Mouse (Mus musculus) c-Kit-positive CD71-positive TER-119-positive erythroid progenitor cells, embryonic 14.5 days (primary cell): ENCODE results near the gene Shank1.

Experiments used
- DNase-seq: peaks from one replicate; pipeline ENCODE4 v3.0.0-alpha.2; 2013; ENCODE audit warnings: low spot score

Shank1 gene

GRCm38 (mm10) chr7:44341119-44341518, 31.1 kb downstream of the Shank1 start:
- no peak for DNase-seq

DNA sequence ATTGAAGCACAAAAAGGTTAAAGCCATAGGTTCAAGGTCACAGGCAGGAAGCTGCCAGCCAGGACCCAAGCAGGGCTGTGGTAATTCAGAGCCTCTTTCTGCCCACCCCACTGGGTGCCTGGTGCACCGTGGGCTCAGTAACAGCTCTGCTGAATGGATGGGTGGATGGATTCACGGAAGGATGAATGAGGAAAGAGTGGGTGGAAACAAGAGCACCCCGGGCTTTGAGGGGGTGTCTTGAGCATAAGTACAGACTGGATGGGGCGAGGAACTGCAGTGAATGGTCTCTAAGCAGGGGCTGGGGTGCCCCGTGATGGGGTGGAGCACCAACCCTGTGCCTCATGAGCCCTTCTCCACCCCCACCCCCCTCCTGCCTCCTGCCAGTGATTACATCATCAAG, 31.7 kb downstream of the Shank1 start:
- DNase-seq, result no peak

- DNase-seq, result no peak
These were observed 33.5 kb downstream of the Shank1 start for GRCm38 (mm10) chr7:44343459-44344015.

DNA sequence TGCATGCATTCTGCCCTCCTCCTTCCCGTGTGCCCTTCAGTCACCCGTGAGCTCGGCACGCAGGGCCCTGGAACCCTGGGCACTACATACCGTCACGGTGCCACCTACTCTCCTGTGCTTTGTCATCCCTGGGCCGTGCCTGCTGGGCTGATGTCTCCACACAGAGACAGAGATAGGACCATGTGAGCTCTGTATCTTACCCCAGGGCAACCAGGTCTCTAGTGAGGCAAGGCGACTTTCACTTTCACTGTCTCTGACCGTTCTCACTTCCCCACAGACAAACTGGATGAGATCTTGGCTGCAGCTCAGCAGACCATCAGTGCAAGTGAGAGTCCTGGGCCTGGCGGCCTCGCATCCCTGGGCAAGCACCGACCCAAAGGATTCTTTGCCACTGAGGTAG, 34.6 kb downstream of the Shank1 start:
- no peak for DNase-seq

DNA sequence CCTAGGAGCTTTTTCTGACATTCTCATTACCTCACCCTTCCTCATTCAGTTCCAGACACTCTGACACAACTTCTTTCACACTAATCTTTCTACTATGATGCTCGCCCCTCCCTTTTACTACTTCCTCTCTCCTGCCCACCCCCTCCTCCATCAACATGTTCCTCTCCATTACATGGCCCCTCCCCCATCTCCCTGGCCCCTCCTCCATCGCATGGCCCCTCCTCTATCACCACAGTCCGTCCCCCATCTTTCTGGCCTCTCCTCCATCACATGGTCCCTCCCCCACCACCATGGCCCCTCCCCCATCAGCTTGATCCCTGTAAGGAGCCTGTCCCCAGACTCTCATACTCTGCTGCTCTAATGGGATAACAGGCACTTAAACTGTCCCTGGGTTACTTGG, 39.0 kb downstream of the Shank1 start:
- DNase-seq, result no peak

DNA sequence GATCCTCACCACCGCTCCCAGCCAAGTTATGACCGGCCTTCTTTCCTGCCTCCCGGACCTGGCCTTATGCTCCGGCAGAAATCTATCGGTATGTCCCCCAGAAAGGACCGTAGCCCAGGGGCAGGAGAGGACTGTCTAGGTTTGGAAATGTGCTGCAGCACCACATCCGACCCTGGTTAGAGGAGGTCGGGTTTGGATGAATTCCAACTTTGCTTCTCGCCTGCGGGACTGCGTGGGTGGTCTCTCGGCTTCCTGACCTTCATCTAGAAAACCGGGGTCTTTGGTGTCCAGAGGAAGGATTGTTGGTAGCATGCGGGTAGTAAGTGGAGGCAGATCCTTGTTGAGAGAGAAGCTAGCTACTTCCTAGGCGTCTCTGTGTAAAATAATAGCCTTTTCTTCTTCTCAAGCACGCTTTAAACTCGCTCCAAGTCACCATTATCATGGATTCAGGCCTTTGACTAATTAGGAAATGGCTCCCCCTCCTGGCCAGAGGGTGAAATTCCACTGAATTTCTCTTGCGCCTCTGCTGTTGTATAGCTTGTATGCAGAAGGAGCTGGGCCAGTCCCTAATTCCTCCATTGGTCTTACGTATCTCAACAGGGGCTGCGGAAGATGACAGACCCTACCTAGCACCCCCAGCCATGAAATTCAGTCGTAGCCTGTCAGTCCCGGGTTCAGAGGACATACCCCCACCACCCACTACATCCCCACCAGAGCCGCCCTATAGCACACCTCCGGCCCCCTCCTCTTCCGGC, 41.1 kb downstream of the Shank1 start:
- DNase-seq, result peak; percentile 77

DNA sequence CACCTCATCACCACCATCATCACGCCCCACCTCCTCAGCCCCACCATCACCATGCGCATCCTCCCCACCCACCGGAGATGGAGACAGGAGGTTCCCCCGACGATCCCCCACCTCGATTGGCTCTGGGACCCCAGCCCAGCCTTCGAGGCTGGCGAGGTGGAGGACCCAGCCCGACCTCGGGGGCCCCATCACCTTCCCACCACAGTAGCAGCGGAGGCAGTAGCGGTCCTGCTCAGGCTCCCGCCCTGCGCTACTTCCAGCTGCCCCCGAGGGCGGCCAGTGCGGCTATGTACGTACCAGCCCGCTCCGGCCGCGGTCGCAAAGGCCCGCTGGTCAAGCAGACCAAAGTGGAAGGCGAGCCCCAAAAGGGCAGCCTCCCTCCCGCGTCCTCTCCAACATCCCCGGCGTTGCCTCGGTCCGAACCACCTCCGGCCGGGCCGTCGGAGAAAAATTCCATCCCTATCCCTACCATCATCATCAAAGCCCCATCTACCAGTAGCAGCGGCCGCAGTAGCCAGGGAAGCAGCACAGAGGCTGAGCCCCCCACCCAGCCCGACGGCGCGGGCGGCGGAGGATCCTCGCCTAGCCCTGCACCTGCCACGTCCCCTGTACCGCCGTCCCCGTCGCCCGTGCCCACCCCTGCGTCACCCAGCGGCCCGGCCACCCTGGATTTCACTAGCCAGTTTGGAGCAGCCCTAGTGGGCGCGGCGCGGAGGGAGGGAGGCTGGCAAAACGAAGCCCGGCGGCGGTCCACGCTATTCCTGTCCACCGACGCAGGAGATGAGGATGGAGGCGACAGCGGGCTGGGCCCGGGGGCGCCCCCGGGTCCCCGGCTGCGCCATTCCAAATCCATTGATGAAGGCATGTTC, 42.1 kb downstream of the Shank1 start:
- DNase-seq, result no peak

GRCm38 (mm10) chr7:44352750-44353600, 42.9 kb downstream of the Shank1 start:
- DNase-seq, result no peak

- no peak for DNase-seq
These were observed 43.7 kb downstream of the Shank1 start for GRCm38 (mm10) chr7:44353601-44354340.

DNA sequence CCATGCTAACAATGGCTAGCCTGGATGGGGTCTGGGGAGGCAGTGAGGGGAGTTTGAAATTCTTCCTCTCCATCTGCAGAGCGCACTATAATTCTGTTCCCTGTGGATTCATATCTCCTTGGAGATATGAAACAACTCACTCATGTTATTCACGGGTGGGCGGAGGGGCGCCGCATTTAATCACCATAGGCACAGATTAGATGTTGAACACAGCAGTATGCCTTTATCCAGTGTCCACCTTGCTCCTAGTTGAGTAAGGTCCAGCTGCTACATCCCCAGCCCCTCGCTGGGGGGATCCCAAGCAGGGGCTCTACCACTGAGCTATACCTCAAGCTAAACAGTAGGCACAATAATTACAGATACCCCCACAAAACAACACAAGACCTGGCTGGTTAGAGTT, 45.4 kb downstream of the Shank1 start:
- no peak for DNase-seq

GRCm38 (mm10) chr7:44356590-44357481, 46.8 kb downstream of the Shank1 start:
- no peak for DNase-seq

- DNase-seq, result no peak
These were observed 47.5 kb downstream of the Shank1 start for GRCm38 (mm10) chr7:44357531-44357930.

GRCm38 (mm10) chr7:44358012-44358411, 48.0 kb downstream of the Shank1 start:
- DNase-seq, result no peak

GRCm38 (mm10) chr7:44358886-44359654, 49.0 kb downstream of the Shank1 start:
- DNase-seq, result no peak

GRCm38 (mm10) chr7:44359908-44360672, 50.0 kb downstream of the Shank1 start:
- DNase-seq, result peak; percentile 72

DNA sequence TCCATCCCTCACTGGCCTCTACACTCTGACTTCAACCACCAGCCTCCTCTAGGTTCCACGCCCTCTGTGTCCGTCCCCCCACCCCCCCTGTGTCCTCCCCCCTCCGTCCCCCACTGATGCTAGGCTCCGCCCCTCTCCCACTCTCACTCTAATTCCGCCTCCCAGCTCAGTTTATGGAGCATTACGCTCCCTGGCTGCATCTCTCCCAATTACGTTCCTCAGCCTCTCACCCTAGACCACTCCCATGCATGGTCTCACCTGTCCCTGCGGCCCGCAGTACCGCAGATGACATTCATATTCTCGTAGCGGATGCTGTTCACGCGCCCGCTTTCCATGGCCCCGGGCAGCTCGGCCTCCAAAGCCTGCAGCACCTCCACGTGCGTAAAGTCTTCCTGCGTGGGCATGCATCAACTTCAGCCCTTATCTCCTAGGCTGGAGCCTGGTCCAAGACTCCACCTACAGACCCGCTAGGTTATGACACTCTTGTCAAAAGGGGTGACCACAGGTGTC, 50.8 kb downstream of the Shank1 start:
- no peak for DNase-seq

DNA sequence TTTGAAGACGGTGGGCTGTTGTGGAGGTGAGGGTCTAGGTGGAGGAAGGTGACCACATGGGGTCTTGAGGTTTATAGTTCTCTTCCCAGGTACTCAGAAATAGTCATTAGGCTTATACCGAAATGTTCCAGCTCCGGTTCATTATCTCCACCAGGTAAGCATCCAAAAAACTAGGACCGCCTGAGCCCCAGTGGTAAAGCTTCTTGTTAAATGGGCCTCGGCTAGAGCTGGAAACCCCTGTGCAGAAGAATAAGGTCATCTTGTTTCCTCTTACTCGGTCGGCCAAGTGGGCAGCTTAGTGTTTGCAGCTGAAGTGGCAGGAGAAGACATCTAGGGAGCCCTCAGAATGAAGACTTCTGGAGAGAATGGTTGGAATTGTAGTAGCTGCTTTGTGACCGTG, 62.6 kb downstream of the Shank1 start:
- DNase-seq, result no peak

GRCm38 (mm10) chr7:44373460-44373859, 63.4 kb downstream of the Shank1 start:
- no peak for DNase-seq
